Mouse (Mus musculus) adrenal gland, adult 2 months (tissue): ENCODE measurements around the gene Ssh2. TPM values are rescaled to one million over a fixed set of nuclear protein-coding genes. Genes with fewer than 3 reads are reported as not detected.
A peak's percentile ranks its signal among the peaks of the same experiment; 100 is the strongest.
"Not testable (repeated sequence)": the region's sequence is repeated elsewhere in the genome, so short reads cannot be mapped to it uniquely, and the experiment has no call there.

Experiments
- DNase-seq: peaks from one replicate; pipeline ENCODE4 v3.0.0; 2021
- polyA plus RNA-seq: library from polyadenylated mRNA; depleted of rRNA; stranded (reverse); fragments of >200 nt; gene quantifications from 2 replicates; pipeline ENCODE4 v1.2.3, GENCODE M21; 2012
- total RNA-seq, 2 experiments: library from RNA; stranded (reverse); gene quantifications; 2 replicates each; pipeline ENCODE4 v1.2.3; 2021

Gene Ssh2
- total and polyA plus RNA-seq, 3 experiments = 4.1 to 18.9 (median 18.3) TPM

DNA sequence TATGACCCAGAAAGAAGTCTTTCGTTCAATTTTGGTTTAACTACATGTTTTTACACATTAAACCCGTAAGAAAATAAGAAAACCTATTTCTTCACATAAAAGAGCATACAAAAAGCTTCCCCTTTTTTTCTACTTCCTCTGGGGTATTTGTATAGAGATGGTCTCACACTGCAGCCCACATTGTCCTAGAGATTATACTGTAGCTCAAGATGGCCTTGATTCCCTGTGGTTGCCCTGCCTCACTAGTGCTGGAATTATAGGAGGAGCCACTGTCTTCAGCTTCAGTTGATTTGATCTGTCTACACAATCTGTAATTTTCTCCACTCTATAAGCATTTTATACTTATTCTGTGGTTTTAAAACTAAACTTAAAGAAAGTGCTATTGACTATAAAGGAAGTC is 15.4 kb downstream of the Ssh2 start:
- no peak for DNase-seq

DNA sequence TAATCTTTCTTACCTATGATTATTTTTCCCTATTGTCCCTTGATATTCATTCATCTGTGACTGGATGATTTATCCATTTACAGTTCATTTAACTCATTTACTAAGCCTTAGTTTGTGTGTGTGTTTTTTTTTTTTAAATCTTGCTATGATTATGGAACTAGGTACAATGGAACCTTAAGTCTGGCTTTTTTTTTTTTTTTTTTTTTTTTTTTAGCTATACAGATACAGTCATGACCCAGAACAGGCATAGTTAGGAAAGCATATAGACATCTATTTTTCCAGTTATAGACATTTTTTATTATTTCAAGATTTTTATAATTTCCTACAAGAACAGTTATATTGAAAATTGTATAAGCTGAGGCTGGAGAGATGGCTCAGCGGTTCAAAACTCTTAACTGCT is 19.2 kb downstream of the Ssh2 start:
- DNase-seq = no peak

DNA sequence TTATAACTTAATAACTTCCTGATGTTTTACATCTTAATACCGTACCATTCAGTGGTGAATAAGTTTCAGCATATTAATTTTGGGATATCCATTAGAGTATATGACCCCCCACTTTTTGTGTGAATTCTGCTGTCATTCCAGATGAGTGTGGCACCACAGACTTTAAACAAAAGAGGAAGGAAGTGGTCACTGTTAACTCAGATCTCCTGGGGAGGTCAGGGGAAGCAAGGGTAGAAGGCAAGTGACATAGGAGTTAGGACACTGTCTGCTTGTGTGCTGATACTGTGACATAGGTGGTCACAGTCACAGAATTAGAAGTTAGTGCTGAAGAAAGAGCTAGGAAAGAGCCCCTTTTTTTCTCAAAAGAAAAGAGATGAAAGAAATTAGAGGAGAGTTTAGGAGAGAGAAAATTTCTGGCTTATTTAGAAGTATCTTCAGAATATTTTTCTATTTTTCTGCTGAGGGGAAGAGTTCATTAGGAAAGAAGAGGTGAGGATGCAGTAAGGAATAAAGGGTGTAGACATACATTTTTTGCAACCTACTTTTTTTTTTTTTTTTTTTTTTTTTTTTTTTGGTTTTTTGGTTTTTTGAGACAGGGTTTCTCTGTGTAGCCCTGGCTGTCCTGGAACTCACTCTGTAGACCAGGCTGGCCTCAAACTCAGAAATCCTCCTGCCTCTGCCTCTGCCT is 23.7 kb downstream of the Ssh2 start:
- DNase-seq = no peak

DNA sequence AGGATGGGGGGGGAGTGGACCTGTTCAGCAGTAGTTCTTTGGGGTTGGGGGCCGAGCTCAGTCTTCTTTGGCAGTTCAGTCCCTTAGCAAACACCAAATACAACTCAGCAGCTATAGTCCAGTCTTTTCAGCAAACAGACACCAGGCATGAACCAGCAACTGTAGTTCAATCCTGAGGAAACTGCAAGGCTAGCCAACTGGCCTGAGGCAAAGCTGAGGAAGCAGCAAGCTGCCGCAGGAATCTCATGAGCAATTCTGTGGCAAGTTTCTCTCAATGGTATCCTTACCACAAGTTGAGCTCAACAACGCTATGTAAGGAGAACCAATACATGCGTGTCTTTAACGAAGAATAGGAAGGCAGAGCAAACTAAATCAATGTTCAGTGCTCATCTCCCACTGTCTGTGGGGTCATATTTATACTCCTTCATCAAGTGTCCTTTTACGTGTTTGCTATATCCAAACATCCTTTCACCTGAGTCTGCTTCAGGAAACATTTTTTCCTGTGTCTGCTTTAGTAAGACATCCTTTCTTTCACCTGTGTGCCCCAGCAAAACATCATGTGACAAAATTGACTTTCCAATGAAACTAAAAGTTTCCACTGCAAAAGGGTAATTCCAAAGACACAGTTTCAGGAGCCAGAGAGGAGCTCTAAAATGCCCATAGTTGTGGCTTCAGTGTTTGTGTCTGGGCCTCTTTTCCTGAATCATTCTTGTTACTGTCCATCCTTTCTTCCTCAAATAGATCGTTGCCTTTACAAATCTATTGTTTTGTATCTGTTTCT is 24.6 kb downstream of the Ssh2 start:
- no peak for DNase-seq

GRCm38 (mm10) chr11:77242912-77243311 is 26.8 kb downstream of the Ssh2 start:
- DNase-seq = no peak

DNA sequence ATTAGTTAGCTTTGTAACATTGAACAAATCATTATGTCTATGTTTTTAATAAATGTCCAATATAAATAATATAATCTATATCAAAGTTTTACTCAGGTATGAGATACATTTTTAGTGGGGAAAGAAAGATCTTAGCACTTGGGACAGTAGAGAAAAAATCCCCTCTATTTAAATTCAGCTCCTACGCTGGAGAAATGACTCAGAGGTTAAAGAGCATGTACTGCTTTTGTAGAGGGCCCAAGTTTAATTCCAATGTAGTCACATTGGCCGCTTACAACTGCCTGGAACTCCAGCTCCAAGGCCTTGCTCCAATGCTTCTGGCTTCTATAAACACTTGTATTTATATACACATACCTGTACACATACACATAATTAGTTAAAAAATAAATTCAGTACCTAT is 36.7 kb downstream of the Ssh2 start:
- DNase-seq = no peak

- DNase-seq = no peak
Observed at GRCm38 (mm10) chr11:77259441-77259840, 43.4 kb downstream of the Ssh2 start.

DNA sequence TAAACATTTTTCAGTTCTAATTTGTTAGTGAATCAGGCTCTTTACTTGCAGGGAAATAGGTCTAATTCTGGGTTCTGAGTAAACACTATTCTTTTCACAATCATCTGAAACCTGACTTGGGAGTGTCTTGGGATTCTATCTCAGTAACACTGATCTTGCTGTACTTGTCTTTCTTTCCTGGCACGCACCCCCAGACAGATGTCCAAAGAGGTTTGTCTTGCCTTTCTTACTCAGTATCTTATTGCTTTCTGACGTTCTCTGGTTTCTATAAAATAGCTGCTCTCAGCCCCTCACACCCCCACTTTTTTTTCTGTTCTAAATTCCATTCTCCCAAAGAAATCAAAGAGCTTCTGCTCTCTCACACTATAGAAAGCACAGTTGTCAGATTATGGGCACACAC is 51.3 kb downstream of the Ssh2 start:
- no peak for DNase-seq

DNA sequence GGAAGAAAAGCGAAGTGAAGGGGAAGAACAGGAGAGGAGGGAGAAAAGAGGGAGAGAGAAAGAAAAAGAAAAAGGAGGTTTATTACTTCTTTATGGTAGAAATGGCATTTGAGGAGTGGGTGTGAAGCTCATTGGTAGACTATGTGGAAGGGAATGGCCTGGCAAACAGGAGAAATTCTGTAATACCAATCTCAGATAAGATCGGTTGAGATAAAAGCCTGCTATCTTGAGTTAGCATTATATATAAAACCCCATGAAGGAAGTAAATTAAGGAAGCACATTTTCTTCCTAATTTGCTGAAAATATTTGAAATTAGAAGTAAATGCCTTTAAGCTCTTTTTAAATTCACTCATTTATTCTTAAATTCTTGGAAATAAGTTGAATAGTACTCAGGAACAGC is 59.9 kb downstream of the Ssh2 start:
- no peak for DNase-seq

GRCm38 (mm10) chr11:77278538-77278937 is 62.5 kb downstream of the Ssh2 start:
- DNase-seq = not testable (repeated sequence)

DNA sequence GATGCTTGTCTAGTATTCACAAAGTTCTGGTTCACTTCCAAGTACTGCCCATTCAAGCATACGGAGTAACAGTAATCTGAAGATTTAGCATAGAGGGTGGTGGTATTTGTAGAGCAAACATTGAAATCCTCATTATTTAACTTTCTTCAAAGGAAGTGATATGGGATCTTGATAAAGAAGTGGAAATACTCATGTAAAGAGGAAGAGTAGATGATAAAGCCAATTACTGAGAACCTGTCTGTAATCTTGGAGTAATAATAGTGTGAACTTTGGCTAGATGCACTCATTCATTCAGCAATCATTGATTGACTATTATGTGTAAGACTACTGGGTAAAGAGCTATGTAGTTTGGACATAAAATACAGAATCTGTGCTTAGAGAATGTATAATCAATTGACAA is 64.1 kb downstream of the Ssh2 start:
- no peak for DNase-seq

DNA sequence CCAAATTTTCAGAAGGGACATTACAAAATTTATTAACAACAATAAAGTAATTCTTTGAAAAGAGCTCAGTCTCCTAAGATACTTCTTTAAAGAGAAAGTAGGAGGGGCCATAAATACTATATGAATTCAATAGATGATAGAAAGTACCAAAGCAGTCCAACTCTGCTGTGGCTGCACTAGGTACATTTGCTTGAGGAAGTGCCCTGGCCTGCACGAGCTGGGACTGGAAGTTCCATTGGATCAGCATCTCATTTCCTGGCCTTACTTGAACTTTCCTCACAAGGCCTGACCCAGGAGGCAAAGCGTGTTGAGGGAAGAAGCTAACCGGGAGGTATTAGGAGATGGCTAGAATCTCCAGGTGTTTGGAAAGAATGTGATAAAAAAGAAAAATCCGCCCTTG is 75.4 kb downstream of the Ssh2 start:
- DNase-seq = no peak

DNA sequence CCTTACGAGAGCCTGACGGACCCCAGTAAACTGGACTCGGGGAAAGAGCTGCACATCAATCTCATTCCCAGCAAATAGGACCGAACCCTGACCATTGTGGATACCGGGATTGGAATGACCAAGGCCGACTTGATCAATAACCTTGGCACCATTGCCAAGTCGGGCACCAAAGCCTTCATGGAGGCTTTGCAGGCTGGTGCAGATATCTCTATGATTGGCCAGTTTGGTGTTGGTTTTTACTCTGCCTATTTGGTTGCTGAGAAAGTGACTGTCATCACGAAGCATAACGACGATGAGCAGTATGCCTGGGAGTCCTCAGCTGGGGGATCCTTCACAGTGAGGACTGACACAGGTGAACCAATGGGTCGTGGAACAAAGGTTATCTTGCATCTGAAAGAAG is 77.6 kb downstream of the Ssh2 start:
- DNase-seq = not testable (repeated sequence)

DNA sequence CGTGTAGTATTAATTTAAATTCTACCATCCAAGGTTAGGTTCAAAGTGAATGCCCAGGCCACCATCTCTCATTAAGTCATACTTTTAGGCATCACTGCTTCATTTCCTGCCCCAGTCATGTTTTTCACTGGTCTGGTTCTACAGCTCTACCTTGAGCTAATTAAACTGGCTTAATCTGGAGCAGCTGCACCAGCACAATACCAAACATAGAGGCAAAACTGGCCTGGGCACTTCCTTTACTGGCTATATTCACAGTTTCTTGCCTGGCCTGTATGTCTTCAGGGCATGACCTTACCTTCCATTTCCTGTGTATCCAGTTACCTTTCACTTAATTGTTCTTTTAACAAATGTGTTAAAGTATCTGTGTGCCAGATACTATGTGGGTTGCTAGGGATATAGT is 81.2 kb downstream of the Ssh2 start:
- no peak for DNase-seq

GRCm38 (mm10) chr11:77307205-77307604 is 91.1 kb downstream of the Ssh2 start:
- DNase-seq = no peak

GRCm38 (mm10) chr11:77308533-77308932 is 92.4 kb downstream of the Ssh2 start:
- DNase-seq = peak; percentile 16

- DNase-seq = peak; percentile 12
Observed at GRCm38 (mm10) chr11:77317721-77318477, 101.8 kb downstream of the Ssh2 start.

DNA sequence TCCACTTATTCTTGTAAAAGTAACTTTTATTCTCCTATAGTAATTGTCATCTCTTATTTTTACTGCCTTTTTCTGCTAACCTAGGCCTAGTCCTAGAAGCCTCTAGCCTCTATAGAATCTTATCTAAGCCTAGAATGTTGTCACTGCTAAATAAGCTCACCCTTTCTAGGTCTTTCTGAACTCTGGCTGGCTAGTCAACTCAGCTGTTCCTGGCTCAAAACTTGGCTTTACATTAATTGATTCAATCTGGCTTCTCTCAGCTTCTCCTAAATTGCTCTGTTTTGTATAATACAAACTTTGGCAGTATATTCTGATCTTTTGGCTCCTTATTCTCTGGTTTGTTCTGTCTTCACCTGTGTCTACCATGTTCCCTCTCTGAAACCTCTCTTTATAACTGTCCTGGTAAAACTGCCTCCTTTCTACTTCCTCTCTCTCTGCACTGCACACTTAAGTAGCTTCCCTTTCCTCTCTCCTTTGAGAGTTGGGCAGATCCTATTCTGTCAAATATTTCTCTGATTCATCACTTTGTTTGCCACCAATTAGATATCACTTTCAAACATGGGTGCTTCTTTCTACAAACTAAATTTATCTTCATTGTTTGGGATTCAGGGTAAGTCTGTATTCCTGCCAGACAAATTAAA is 102.5 kb downstream of the Ssh2 start:
- DNase-seq = no peak

DNA sequence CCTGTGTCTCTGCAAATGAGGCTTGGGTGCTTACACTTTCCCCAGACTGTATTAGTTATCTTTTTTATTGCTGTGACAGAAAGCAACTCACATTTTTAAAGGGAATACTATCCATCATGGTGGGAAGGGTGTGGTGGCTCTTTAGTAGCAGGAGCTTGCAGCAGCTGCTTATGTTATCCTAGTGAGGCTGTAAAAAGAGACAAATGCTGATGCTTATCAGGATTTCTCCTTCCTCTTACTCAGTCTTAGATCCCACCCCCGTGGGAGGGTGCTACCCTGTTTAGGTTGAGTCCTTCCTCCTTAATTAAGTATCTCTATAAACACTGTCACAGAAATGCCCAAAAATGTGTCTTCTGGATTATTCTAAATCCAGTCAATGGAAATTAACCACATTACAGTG is 105.1 kb downstream of the Ssh2 start:
- no peak for DNase-seq

- DNase-seq = peak; percentile 15
Observed at GRCm38 (mm10) chr11:77330529-77330928, 114.4 kb downstream of the Ssh2 start.

- no peak for DNase-seq
Observed at GRCm38 (mm10) chr11:77347273-77347672, 131.2 kb downstream of the Ssh2 start.

- peak; percentile 96 for DNase-seq
Observed at GRCm38 (mm10) chr11:77348142-77348741, 132.2 kb downstream of the Ssh2 start.
